Comparison of ENCODE assay signal across 24 mouse cellular contexts in genomic region chr7:128717991-128718390, GRCm38 (mm10).
"Had no signal": no experiment of that assay in that cellular context is flagged by ENCODE, and none has a peak within 500 bp of the region (broad histone marks: within the 10 kb centered on the region; RNA-seq: fewer than 3 reads in every experiment).

No protein-coding gene starts in this region.

- DNase-seq: gastrocnemius, adult 2 months; gastrocnemius, postnatal 10 days; gastrocnemius, postnatal 25 days; heart, adult 18-20 months; heart, postnatal 10 days; heart, postnatal 4 days; kidney, adult 18-20 months; kidney, adult 8-10 months; kidney, postnatal 10 days; kidney, postnatal 25 days; kidney, postnatal 4 days had no signal

- H3K4me3 ChIP-seq: gastrocnemius, adult 2 months; heart, embryonic 10.5 days; heart, embryonic 12.5 days; hindbrain, embryonic 10.5 days; hindbrain, embryonic 12.5 days; intestine, embryonic 15.5 days; layer of hippocampus, adult 2 months; left cerebral cortex, adult 2 months; limb, embryonic 10.5 days; limb, embryonic 12.5 days had no signal

- H3K27ac ChIP-seq: gastrocnemius, adult 2 months; heart, embryonic 10.5 days; hindbrain, embryonic 10.5 days; hindbrain, embryonic 12.5 days; hindbrain, embryonic 14.5 days; intestine, embryonic 15.5 days; layer of hippocampus, adult 2 months; left cerebral cortex, adult 2 months; limb, embryonic 10.5 days; limb, embryonic 12.5 days had no signal

- ATAC-seq: hindbrain, embryonic 16.5 days; inflammation-experienced regulatory T-cells, adult 6 months; intestine, embryonic 15.5 days; intestine, postnatal 0 days had no signal

- H3K4me2 ChIP-seq: heart, embryonic 12.5 days; hindbrain, embryonic 12.5 days; hindbrain, embryonic 14.5 days; intestine, embryonic 15.5 days; limb, embryonic 12.5 days had no signal

- H3K4me1 ChIP-seq: heart, embryonic 10.5 days; hindbrain, embryonic 10.5 days; hindbrain, embryonic 12.5 days; intestine, embryonic 15.5 days; limb, embryonic 10.5 days; limb, embryonic 12.5 days had no signal

- H3K9me3 ChIP-seq: heart, embryonic 10.5 days; heart, embryonic 12.5 days; hindbrain, embryonic 10.5 days; hindbrain, embryonic 12.5 days; intestine, embryonic 15.5 days; limb, embryonic 10.5 days; limb, embryonic 12.5 days had no signal

- H3K9ac ChIP-seq: heart, embryonic 12.5 days; hindbrain, embryonic 12.5 days; hindbrain, embryonic 14.5 days; intestine, embryonic 15.5 days; limb, embryonic 12.5 days had no signal

- H3K27me3 ChIP-seq: heart, embryonic 12.5 days; hindbrain, embryonic 12.5 days; intestine, embryonic 15.5 days; limb, embryonic 12.5 days had no signal
